In the genomic region with DNA sequence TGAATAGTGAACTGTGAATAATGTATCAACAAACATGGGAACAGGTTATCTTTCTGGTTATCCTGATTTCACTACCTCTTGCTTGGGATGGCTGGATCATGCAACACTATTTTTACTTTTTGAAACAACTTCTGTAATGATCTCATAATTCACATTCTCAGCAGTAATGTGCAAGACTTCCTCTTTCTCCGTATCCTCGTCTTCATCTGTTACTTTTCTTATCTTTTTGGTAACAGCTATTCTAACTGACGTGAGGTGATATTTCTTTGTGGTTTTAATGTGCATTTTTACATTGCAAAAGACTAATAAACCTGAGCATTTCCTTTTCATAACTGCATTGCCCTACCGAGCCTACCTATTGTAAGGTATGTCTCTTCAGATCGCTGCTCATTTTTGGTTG, we compare ENCODE assay signal across 21 mouse cellular contexts. TPM values are rescaled to one million over a fixed set of nuclear protein-coding genes. Genes with fewer than 3 reads are reported as not detected.
"Had no signal": no experiment of that assay in that cellular context is flagged by ENCODE, and none has a peak within 500 bp of the region (broad histone marks: within the 10 kb centered on the region; RNA-seq: fewer than 3 reads in every experiment).

No protein-coding gene starts in this region.

- H3K36me3 ChIP-seq: liver, embryonic 15.5 days; lung, embryonic 15.5 days; midbrain, embryonic 10.5 days; midbrain, embryonic 12.5 days; neural tube, embryonic 12.5 days had no signal

- H3K27ac ChIP-seq: liver, embryonic 15.5 days; lung, embryonic 15.5 days; macrophage; midbrain, embryonic 10.5 days; midbrain, embryonic 12.5 days; neural tube, embryonic 12.5 days had no signal

- DNase-seq: liver, postnatal 0 days; lung, adult 2 months; lung, postnatal 14 days; lung, postnatal 36 days; midbrain, embryonic 14.5 days; right cerebral cortex, postnatal 14 days; thymus, adult 18-20 months; thymus, postnatal 14 days; thymus, postnatal 36 days had no signal

- H3K4me3 ChIP-seq: liver, embryonic 15.5 days; lung, embryonic 15.5 days; midbrain, embryonic 10.5 days; midbrain, embryonic 12.5 days; neural tube, embryonic 12.5 days had no signal

- H3K4me1 ChIP-seq: liver, embryonic 15.5 days; lung, embryonic 15.5 days; midbrain, embryonic 10.5 days; midbrain, embryonic 12.5 days; neural tube, embryonic 12.5 days had no signal

- H3K27me3 ChIP-seq: liver, embryonic 15.5 days; lung, embryonic 15.5 days; midbrain, embryonic 12.5 days; neural tube, embryonic 12.5 days had no signal

- H3K9me3 ChIP-seq: liver, embryonic 15.5 days; lung, embryonic 15.5 days; midbrain, embryonic 10.5 days; midbrain, embryonic 12.5 days; neural tube, embryonic 12.5 days had no signal

- H3K9ac ChIP-seq: liver, embryonic 15.5 days; liver, postnatal 0 days; lung, embryonic 15.5 days; midbrain, embryonic 12.5 days; neural tube, embryonic 12.5 days had no signal

- ATAC-seq: liver, postnatal 0 days; lung, postnatal 0 days; midbrain, embryonic 16.5 days had no signal

RNA-seq across cellular contexts. Expression of gene Nrg3, which starts 44.4 kb away (rescaled TPM):
- total RNA-seq: megakaryocyte, adult 5-6 weeks; megakaryocyte-erythroid progenitor cell, adult 5-6 weeks; neutrophil, adult 5-6 weeks had no signal
- polyA plus RNA-seq: liver, embryonic 15.5 days; liver, postnatal 0 days; lung, adult 2 months; lung, postnatal 0 days; macrophage; spleen, adult 2 months had no signal
